Mouse (Mus musculus) heart, postnatal 4 days (tissue): ENCODE data around the gene Serinc3. TPM values are rescaled to one million over a fixed set of nuclear protein-coding genes. Genes with fewer than 3 reads are reported as not detected.

Experiments used
- DNase-seq: peaks from one replicate; pipeline ENCODE4 v3.0.0; 2021
- total RNA-seq, 2 experiments: library from RNA; stranded (reverse); gene quantifications; 2 replicates each; pipeline ENCODE4 v1.2.3; 2021

Serinc3 gene
- total RNA-seq, 2 experiments from 2014 or later = 239 to 253 TPM

DNA sequence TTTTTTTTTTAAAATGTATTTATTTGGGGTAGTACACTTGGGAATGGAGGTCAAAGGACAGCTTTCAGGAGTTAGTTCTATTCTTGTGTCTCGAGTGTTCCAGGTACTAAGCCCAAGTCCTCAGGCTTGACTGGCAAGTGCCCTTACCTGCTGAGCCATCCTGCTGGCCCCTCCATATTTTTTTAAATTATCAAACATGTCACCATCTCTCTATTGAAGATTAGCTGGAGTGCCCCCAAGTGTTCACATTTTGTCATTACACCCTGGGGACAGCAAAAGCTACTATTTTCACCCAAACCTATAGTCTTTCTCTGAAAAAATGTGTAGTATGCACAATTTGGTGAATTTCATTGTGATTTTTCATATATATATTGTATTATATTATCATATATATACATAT, 52.8 kb downstream of the Serinc3 start:
- DNase-seq = peak; percentile 37

DNA sequence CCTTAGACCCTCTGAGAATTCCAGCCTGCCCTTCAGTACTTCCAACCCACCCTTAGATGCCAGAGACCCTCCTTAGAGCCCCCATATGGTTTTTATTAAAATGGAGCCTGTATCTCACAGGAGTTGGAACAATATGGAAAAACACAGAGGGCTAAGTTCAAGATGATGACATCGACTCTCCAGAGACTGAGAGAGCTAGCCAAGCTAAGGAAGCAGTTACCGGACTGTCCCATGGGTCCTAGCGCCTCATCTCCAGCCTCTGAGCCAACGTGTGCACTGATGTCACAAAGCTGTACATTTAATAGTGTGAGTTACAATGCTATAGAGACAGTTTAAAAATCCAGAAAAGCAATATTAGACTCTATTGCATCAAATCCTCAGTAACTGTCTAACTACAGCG, 53.9 kb downstream of the Serinc3 start:
- DNase-seq = no peak

DNA sequence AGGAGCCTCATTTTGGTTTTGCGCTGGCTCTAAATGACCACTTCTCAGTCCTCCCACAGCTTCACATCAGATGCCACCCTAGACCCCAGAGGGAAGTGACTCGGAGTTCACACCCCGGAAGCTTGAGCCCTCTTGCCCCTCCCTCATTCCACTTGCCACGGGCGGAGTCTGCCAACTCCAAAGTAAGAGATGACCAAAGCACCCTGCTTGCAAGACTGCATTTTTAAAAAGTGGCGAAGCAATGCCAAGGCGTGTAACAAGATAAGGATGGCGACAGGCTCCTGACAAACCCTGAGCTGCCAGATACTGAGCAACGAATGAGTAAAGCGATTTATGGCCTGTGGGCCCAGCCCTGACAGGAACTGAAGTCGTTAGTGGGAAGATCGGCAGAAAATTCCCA, 54.7 kb downstream of the Serinc3 start:
- no peak for DNase-seq

DNA sequence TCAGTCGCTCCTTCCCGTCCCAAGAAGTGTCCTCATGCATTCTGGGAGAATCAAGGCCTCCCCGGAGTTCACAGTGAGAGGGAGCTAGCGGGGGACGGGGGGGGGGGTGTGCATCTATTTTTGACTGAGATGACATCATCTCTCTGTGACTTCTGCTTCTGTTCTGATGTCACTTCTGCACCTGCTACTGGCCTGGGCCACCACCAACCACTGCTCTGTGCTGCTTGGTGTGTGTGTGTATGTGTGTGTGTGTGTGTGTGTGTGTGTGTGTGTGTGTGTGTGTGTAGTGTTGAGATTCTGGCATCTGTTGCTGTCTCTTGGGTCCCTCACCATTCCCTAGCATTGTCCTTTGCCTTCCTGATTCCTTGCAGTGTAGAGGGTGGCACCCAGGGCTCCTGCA, 57.4 kb downstream of the Serinc3 start:
- no peak for DNase-seq

DNA sequence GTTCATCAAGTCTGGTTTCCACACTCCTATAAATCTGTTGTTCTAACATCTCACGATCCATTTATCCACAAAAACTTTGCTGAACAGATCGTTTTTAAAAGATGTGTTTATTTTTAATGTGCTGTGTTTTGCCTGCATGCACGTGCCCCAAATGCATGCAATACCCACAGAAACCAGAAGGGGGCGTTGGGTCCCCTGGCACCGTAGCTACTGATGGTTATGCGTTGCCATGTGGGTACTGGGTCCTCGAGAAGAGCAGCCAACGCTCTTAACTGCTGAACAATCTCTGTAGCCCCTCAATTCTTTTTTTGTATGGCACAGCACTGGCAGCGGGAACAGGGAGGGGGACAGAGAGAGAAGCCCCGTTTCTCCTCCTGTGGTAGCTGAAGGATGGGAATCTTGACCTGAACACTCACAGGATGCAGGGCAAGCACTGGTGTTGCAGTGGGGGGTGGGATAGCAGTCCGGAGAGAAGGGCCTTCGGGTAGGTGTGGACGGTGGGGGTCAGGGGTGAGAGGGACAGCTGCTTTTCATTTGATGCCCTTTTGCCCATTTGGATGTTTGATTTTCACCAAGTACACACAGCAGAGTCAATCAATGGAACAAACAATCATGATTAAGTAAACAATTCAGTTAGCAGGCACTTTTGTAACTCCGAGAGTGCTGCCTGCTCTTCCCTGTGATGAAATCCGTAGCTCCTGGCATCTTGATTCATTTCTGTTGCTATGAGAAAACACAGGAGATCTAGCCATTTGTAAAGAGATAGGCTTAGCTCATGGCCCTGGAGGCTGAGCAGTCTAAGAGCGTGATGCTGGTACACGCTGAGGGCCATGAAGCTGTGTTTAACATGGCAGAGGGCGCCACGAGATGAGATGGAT, 58.3 kb downstream of the Serinc3 start:
- DNase-seq = peak; percentile 44

DNA sequence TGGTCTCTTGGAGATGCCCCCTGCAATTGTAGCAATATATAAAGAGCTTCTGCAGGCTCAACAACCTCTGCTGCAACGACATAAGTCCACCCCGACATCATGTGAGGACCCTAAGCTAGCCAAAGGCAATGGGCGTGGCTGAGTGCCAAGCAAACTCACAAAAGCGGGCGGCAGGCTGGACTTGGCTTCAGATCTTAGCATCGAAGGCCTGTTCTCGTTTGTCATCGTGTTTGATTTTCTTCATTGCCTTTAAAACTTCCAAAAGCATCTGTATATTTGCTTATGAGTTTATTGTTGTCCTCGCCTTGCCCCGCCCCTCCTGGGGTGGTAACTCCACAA, 60.9 kb downstream of the Serinc3 start:
- no peak for DNase-seq

DNA sequence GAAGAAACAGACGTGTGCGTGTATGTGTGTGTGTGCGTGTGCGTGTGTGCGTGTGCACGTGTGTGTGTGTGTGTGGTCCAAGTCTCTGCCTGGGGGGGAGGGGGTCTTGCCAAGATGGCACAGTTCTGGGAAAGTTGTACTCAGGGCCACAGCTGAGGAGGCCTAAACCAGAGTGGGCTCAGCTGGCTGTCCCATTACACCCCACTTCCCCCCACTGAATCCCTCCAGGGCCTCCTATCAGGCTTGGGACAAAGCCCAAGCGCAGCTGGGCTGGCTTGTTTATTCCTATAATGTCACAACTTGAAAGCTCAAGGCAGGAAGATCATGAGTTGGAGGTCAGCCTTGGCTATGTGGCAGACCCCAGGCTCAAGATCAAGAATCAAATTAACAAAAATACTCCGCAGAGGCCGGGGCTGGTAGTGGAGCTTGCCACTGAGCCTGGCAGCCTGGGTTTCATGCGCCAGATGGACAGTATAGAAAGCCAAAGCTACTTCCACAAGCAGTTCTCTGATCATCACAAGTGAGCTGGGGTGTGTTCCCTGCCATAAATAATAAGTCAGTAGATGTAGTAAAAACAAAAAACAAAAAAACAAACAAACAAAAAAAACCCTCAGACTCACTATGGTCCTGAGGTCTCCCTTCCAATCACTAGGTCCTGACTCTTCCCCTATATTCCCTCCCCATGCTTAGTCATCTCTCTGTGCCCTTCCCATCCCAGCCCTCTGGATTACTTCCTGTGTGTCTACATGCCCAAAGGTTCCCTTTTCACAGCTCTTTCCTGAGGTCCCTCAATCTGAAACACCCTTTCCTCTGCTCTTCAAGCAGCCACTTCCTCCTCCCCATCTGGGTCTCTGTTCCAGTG, 61.5 kb downstream of the Serinc3 start:
- no peak for DNase-seq

DNA sequence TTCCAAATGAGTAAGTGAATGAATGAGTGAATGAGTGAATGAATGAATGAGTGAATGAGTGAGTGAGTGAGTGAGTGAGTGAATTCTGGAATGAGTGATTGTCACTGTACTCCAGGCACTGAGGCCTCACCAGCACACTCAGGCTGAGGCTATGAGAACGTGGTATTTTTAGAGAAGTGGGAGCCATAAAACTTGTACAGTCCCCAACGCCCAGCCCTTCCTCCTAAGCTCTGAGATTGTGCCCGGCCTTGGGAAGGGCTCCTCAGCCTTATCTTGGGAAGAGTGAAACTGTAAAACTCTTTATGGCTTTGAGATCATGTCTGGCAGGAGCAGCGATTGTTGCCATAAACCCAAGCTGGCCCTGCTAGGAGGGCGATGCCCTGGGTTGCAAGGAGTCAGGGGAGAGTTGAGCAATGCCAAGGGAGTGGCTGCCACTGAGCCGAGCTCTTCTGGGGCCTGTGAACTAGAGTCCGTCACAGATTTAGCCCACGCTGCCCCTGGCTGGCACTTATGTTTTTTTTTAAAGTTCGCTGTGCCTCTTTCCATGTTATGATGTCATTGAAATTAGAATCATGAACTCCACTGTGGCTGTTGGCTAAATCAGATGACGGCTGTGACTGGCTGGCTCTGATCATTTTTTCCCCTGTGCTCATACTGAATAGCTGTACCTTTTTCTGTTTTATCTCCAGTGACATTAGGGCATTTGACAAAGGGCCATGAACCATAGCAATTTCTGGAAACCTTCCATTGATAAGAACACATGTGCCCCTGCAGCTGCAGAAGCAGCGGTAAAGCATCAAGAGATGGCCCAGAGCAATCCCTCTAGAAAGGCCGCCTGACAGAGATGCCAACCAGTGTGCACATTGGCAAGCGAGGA, 64.6 kb downstream of the Serinc3 start:
- no peak for DNase-seq

DNA sequence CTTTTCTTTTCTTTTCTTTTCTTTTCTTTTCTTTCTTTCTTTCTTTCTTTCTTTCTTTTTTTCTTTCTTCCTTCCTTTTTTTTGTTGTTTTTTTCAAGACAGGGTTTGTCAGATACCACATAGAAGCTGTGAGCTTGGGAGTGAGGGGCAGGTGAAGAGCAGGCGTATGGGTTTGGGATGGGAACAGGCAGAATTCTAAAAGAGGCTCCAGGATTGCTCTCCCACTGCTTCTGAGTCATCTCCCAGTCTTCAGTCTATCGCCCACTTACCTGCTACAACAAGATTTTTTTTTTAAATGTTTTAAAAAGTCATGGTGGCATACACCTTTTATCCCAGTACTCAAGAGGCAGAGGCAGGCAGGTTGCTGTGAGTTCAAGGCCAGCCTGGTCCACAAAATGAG, 66.9 kb downstream of the Serinc3 start:
- no peak for DNase-seq

DNA sequence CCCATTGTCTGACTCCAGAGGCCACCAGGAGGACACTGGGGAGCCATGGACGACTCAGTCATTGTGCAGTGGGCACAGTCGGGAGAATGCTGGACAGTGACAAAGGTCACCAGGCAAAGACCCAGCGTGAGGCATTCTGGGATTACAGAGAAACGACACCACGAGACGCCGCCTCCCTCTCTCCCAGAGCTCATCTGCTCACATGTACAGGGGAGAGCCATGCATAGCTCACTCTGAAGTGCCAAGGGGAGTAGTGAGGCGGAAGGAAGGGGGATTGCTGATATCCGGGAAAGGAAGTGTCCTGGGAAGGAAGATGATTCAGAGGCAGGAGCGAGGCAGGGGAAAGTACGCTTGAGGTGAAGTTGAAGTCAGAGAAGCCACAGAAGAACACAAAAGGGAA, 69.7 kb downstream of the Serinc3 start:
- peak; percentile 24 for DNase-seq

DNA sequence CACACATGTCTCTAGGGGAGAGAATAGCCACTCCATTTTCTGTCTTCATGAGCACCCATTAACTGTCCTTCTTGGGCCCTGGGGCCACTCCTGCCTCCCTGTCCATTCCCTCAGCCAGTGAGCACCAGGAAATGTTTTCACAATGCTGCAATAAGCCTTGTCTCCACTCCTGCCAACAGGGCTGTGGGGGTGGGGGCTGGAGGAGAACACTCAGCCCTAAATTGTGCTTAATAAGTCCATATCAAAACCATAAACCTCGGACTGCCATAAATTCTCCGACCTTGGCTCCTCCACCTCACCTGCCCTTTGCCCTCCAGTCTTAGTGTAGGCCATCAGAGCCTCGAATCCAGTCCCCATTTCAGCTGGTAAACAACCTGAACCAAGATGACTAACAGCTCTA, 70.6 kb downstream of the Serinc3 start:
- no peak for DNase-seq

Other genes starting within 250 kb of the Serinc3 start
- gene Jph2, start 247.1 kb downstream of the Serinc3 start, total RNA-seq = 100 to 1,000 TPM; 366 to 416 TPM
- 10 to 100 TPM; 21.6 to 24.2 TPM for gene Oser1, start 220.4 kb downstream of the Serinc3 start, total RNA-seq
- not detected for gene Gdap1l1, start 206.7 kb downstream of the Serinc3 start, total RNA-seq
- gene Fitm2, start 172.5 kb downstream of the Serinc3 start, total RNA-seq = 10 to 100 TPM; 27.8 to 28.1 TPM
- gene R3hdml, start 152.8 kb downstream of the Serinc3 start, total RNA-seq = not detected
- not detected for gene Hnf4a, start 138.3 kb downstream of the Serinc3 start, total RNA-seq
- gene Ttpal, start 42.8 kb downstream of the Serinc3 start, total RNA-seq = 10 to 100 TPM; 13.1 to 14.0 TPM
- gene Pkig, start 13.3 kb upstream of the Serinc3 start, total RNA-seq = 100 to 1,000 TPM; 204 to 207 TPM
- gene Ada, start 105.1 kb upstream of the Serinc3 start, total RNA-seq = 1 to 10 TPM; 1.8 to 2.4 TPM
- 1 to 10 TPM in 1 of 2 experiments, under 1 TPM in 1; 0.98 to 1.5 TPM for gene Ccn5, start 175.7 kb upstream of the Serinc3 start, total RNA-seq
- not detected for gene Kcnk15, start 208.5 kb upstream of the Serinc3 start, total RNA-seq